Mouse (Mus musculus): ENCODE data around the gene Gm10203. TPM values are rescaled to one million over a fixed set of nuclear protein-coding genes. Genes with fewer than 3 reads are reported as not detected.
"Not testable (repeated sequence)": the region's sequence is repeated elsewhere in the genome, so short reads cannot be mapped to it uniquely, and the experiment has no call there.

The Gm10203 gene
- not detected in 2 replicates for polyA plus RNA-seq (2015; fragmentation: Nextera tagmentation; extraction: Ambion mirVana)

DNA sequence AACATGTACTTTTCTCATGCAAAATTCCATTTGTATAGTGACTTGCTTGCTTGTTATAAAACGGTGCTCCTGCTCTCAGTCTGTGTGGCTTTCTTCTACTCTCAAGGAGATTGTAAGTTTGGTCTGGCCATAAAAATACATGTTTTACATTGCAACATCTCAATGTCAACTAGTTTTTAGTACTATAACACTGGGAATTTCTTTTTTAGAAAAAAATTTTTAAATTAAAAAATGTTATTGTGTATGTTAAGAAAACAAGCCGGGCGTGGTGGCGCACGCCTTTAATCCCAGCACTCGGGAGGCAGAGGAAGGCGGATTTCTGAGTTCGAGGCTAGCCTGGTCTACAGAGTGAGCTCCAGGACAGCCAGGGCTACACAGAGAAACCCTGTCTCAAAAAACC, at the start of gene Gm10203:
Gene Gm10203, plus strand, starts transcription at position 301 of the 400 bp plus-strand sequence.
- not testable (repeated sequence) for H3K4me3 ChIP-seq; H3K4me1 ChIP-seq; H3K9me3 ChIP-seq; H3K36me3 ChIP-seq; H3K4me2 ChIP-seq; H3K27ac ChIP-seq; ATAC-seq (ENCODE audit: insufficient number of reproducible peaks, insufficient read depth, low FRiP score, low TSS enrichment, low read depth); H3K9ac ChIP-seq; H3K27me3 ChIP-seq
- WGBS: 81% methylated on average over 8 of the region's 8 CpGs

DNA sequence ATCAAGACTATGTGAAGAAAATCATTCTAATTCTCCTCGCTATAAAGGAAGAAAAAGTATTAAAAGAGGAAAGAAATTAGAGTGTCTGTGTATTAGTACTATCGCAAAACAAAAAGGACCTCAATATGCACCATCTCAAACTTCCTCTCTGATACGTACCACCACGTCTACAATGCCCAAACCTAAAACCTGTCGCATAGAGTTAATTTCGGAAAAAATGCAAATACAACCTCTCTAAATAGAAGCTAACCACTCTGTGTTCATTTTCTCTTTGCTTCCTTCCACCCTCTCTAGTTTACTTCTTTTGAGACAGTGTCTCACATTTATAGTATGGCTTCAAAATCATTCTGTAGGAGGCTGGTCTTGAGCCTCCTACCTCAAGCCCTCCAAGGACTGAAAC, 37.6 kb upstream of the Gm10203 start:
- 94% methylated on average over 6 of the region's 6 CpGs for WGBS
- Histone ChIP-seq H3K27me3 (no peaks in the 10 kb centered on the region), H3K4me2 (no peak overlapping the region), H3K9ac (no peak overlapping the region), H3K36me3 (no peaks in the 10 kb centered on the region), H3K4me1 (no peaks in the 10 kb centered on the region), H3K9me3 (no peaks in the 10 kb centered on the region), H3K27ac (no peak overlapping the region), H3K4me3 (no peak overlapping the region)
- ATAC-seq (ENCODE audit: insufficient number of reproducible peaks, insufficient read depth, low FRiP score, low TSS enrichment, low read depth): no peak

DNA sequence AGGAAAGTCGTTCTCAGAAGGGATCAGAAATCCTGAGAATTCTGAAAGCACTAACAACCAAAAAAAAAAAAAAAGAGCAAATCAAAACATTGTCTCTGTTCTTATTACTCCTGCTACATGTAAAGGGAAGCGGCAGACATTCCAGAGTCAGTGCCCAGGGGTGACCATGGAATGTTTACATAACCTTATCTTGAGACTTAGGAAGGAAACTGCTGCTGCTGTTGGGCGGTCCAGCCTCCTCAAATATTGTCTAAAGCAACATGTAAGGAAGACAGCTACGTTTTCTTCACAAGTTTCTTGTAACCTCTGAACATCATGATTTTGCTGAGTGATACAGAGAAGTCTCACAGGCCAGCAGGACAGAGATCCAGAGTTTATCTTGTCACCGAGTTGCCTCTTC, 36.5 kb upstream of the Gm10203 start:
- Histone ChIP-seq H3K27ac (no peak overlapping the region), H3K36me3 (no peaks in the 10 kb centered on the region), H3K9me3 (no peaks in the 10 kb centered on the region), H3K4me3 (no peak overlapping the region), H3K4me1 (no peaks in the 10 kb centered on the region), H3K27me3 (no peaks in the 10 kb centered on the region), H3K4me2 (no peak overlapping the region), H3K9ac (0 out of 2 replicates have a peak overlapping the region, but pooled peaks have one; percentile 21)
- no peak for ATAC-seq (ENCODE audit: insufficient number of reproducible peaks, insufficient read depth, low FRiP score, low TSS enrichment, low read depth)
- 20% methylated on average over 5 of the region's 5 CpGs for WGBS

GRCm38 (mm10) chr6:149094555-149094954, 35.4 kb upstream of the Gm10203 start:
- no peak for ATAC-seq (ENCODE audit: insufficient number of reproducible peaks, insufficient read depth, low FRiP score, low TSS enrichment, low read depth)
- no peak overlapping the region for H3K9ac ChIP-seq
- 68% methylated on average over 1 of the region's 1 CpGs for WGBS
- H3K4me2 ChIP-seq: no peak overlapping the region
- no peak overlapping the region for H3K4me3 ChIP-seq
- H3K9me3 ChIP-seq: no peaks in the 10 kb centered on the region
- no peak overlapping the region for H3K27ac ChIP-seq
- no peaks in the 10 kb centered on the region for H3K27me3 ChIP-seq
- H3K36me3 ChIP-seq: no peaks in the 10 kb centered on the region
- H3K4me1 ChIP-seq: no peaks in the 10 kb centered on the region

GRCm38 (mm10) chr6:149095389-149095788, 34.6 kb upstream of the Gm10203 start:
- Histone ChIP-seq H3K4me2 (no peak overlapping the region), H3K9ac (no peak overlapping the region), H3K27me3 (no peaks in the 10 kb centered on the region), H3K27ac (no peak overlapping the region), H3K9me3 (no peaks in the 10 kb centered on the region), H3K4me1 (no peaks in the 10 kb centered on the region), H3K36me3 (no peaks in the 10 kb centered on the region), H3K4me3 (no peak overlapping the region)
- 80% methylated on average over 6 of the region's 6 CpGs for WGBS
- ATAC-seq (ENCODE audit: insufficient number of reproducible peaks, insufficient read depth, low FRiP score, low TSS enrichment, low read depth): no peak

- 87% methylated on average over 2 of the region's 2 CpGs for WGBS
- Histone ChIP-seq H3K36me3 (no peaks in the 10 kb centered on the region), H3K4me2 (no peak overlapping the region), H3K27ac (no peak overlapping the region), H3K4me1 (no peaks in the 10 kb centered on the region), H3K9ac (no peak overlapping the region), H3K4me3 (no peak overlapping the region), H3K9me3 (no peaks in the 10 kb centered on the region), H3K27me3 (no peaks in the 10 kb centered on the region)
- no peak for ATAC-seq (ENCODE audit: insufficient number of reproducible peaks, insufficient read depth, low FRiP score, low TSS enrichment, low read depth)
Measured at GRCm38 (mm10) chr6:149096233-149096632, 33.7 kb upstream of the Gm10203 start.

GRCm38 (mm10) chr6:149097276-149097675, 32.7 kb upstream of the Gm10203 start:
- no peaks in the 10 kb centered on the region for H3K9me3 ChIP-seq
- no peaks in the 10 kb centered on the region for H3K27me3 ChIP-seq
- 0 out of 2 replicates have a peak, but pooled peaks cover 4% of the 10 kb centered on the region for H3K4me1 ChIP-seq
- 83% methylated on average over 1 of the region's 1 CpGs for WGBS
- ATAC-seq (ENCODE audit: insufficient number of reproducible peaks, insufficient read depth, low FRiP score, low TSS enrichment, low read depth): no peak
- no peak overlapping the region for H3K4me3 ChIP-seq
- H3K36me3 ChIP-seq: no peaks in the 10 kb centered on the region
- H3K4me2 ChIP-seq: no peak overlapping the region
- no peak overlapping the region for H3K9ac ChIP-seq
- no peak overlapping the region for H3K27ac ChIP-seq

DNA sequence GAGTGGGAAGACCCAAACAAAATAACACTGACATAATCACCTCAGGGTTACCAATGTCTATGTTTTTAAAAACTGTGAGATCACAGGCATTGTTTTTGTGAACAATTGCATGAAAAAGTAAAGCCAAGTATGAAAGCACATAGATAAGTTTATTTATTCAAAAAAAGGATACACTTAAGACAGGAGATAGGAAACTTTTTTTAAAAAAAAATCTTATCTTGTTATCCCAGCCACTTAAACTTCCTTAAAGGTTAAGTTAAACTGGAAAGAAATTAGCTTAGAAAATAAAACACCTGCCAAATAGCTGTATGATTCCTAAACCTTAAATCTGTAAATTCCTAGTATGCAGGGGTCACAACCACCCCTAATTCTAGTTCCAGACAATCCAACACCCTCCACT, 31.0 kb upstream of the Gm10203 start:
- Histone ChIP-seq H3K9me3 (no peaks in the 10 kb centered on the region), H3K27me3 (no peaks in the 10 kb centered on the region), H3K9ac (no peak overlapping the region), H3K4me2 (no peak overlapping the region), H3K4me3 (no peak overlapping the region), H3K27ac (no peak overlapping the region), H3K4me1 (0 out of 2 replicates have a peak, but pooled peaks cover 4% of the 10 kb centered on the region), H3K36me3 (no peaks in the 10 kb centered on the region)
- no peak for ATAC-seq (ENCODE audit: insufficient number of reproducible peaks, insufficient read depth, low FRiP score, low TSS enrichment, low read depth)

DNA sequence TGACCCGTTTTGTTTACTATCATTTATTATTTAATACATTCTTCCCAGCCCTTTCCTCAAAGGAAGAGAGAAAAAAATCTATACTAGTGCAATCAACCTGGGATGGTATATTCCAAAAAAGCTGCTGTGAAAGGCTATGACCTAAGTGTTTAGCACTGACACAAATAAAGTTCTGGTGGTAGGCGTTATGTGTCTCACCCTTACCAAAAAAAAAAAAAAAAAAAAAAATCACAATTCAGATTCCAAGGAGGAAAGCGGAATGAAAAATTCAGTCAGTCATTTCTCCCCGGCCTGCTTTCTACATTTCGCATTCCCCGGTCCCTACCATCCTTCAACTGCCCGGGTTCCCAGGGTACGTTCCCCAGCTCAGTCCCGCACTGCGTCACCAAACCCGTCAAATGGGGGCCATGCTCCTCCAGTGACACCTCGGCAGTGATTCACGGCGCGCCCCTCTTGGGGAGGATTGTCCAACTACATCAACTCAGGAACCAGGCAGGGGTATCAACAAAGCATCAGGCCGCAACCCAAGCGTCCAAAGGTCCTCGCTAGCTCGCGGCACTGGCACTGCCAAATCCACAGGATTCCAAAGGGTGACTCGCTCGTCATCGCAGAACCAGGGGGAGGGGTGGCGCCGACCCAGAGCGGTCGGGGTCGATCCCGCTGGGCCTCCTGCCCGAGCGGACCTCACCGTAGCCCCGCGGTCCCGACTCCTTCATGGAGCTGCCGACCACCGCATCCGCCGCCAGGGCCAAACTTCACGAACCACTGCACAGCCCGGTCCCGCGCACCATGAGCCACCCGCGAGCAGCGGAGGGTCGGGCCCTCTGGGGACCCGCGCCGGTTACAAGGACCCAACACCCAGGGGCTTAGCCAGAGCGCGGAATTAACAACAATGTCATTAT, 29.5 kb upstream of the Gm10203 start:
- Histone ChIP-seq H3K27me3 (no peaks in the 10 kb centered on the region), H3K4me1 (0 out of 2 replicates have a peak, but pooled peaks cover 4% of the 10 kb centered on the region), H3K36me3 (no peaks in the 10 kb centered on the region), H3K4me2 (peak overlapping the region; percentile 84), H3K9me3 (no peaks in the 10 kb centered on the region), H3K4me3 (peak overlapping the region; percentile 84), H3K27ac (peak overlapping the region; percentile 93), H3K9ac (peak overlapping the region; percentile 92)
- peak; percentile 18; the same call in 1 of the 2 replicates for ATAC-seq (ENCODE audit: insufficient number of reproducible peaks, insufficient read depth, low FRiP score, low TSS enrichment, low read depth)
- WGBS: 2% methylated on average over 52 of the region's 52 CpGs

DNA sequence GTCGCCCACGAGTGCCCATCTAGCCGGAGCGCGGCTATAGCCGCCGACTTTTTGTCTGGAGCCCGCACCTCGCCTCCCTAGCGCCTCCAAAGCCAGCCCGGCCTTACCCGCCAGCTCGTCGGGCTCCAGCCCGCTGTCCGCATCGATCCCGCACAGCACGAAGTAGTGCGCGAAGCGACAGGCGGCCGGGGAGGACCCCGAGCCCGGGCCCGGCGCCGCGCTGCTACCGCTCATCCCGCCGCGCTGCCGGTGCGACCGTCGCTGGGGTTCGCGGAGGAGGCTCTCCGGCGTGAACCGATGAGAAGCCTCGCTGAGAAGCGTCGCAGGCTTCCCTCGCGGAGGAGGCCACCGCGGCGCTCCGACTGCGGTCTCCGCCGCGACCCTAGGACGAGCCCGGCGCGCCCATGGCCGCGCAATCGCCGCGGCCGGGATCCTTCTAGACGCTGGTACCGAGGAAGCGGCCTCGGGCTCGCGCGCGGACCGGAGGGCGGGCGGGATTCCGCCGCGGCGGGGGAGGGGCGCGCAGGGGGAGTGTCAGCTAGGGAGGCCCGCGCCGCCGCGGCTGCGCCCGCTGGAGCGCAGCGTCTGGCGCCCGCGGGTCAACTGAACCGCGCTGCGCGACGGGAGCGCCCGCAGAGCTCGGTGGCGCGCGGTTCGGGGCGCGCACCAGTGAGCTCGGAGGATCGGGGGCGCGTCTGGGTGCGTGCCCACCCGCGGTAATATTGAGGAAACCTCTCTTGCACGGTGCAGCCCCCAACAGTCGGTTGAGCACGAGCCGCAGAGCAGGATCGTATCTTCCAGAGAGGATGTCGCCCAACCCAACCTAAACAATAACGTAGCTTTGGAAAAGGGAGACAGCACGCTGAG, 28.7 kb upstream of the Gm10203 start, which contains the start of gene Dennd5b:
Gene Dennd5b, minus strand, starts transcription at position 605 of the 867 bp plus-strand sequence.
- Histone ChIP-seq H3K9ac (peak within 1 kb of the TSS; percentile 92), H3K36me3 (no peaks in the 10 kb centered on the region), H3K4me3 (peak within 1 kb of the TSS; percentile 84), H3K4me2 (peak within 1 kb of the TSS; percentile 84), H3K27me3 (no peaks in the 10 kb centered on the region), H3K4me1 (0 out of 2 replicates have a peak, but pooled peaks cover 4% of the 10 kb centered on the region), H3K9me3 (no peaks in the 10 kb centered on the region), H3K27ac (peak within 1 kb of the TSS; percentile 93)
- WGBS: under 1% methylated on average over 109 of the region's 124 CpGs
- ATAC-seq (ENCODE audit: insufficient number of reproducible peaks, insufficient read depth, low FRiP score, low TSS enrichment, low read depth): peak; percentile 90

- peak overlapping the region; percentile 92 for H3K9ac ChIP-seq
- no peaks in the 10 kb centered on the region for H3K27me3 ChIP-seq
- no peaks in the 10 kb centered on the region for H3K9me3 ChIP-seq
- no peak for ATAC-seq (ENCODE audit: insufficient number of reproducible peaks, insufficient read depth, low FRiP score, low TSS enrichment, low read depth)
- peak overlapping the region; percentile 84 for H3K4me2 ChIP-seq
- 0 out of 2 replicates have a peak, but pooled peaks cover 4% of the 10 kb centered on the region for H3K4me1 ChIP-seq
- WGBS: 12% methylated on average over 7 of the region's 7 CpGs
- no peaks in the 10 kb centered on the region for H3K36me3 ChIP-seq
- peak overlapping the region; percentile 93; the same call in 1 of the 2 replicates for H3K27ac ChIP-seq
- peak overlapping the region; percentile 84 for H3K4me3 ChIP-seq
Measured at GRCm38 (mm10) chr6:149101943-149102243, 28.1 kb upstream of the Gm10203 start.
